Mouse (Mus musculus) lung, postnatal 10 days (tissue): Measurements from ENCODE around the gene Rffl.
"Not testable (repeated sequence)": the region's sequence is repeated elsewhere in the genome, so short reads cannot be mapped to it uniquely, and the experiment has no call there.

Experiments
- DNase-seq: peaks from one replicate; pipeline ENCODE4 v3.0.0; 2021

Rffl gene

GRCm38 (mm10) chr11:82844771-82845414, 26.1 kb downstream of the Rffl start:
- DNase-seq = no peak

- no peak for DNase-seq
These were observed 32.5 kb downstream of the Rffl start for GRCm38 (mm10) chr11:82838511-82838910.

- DNase-seq = no peak
These were observed 33.2 kb downstream of the Rffl start for GRCm38 (mm10) chr11:82837848-82838247.

- DNase-seq = no peak
These were observed 33.8 kb downstream of the Rffl start for GRCm38 (mm10) chr11:82837192-82837591.

GRCm38 (mm10) chr11:82835616-82836432, 35.2 kb downstream of the Rffl start:
- DNase-seq = no peak

- not testable (repeated sequence) for DNase-seq
These were observed 36.7 kb downstream of the Rffl start for GRCm38 (mm10) chr11:82834359-82834758.

- DNase-seq = no peak
These were observed 37.1 kb downstream of the Rffl start for GRCm38 (mm10) chr11:82833929-82834328.

- not testable (repeated sequence) for DNase-seq
These were observed 38.6 kb downstream of the Rffl start for GRCm38 (mm10) chr11:82832402-82832801.

- peak; percentile 29 for DNase-seq
These were observed 39.8 kb downstream of the Rffl start for GRCm38 (mm10) chr11:82831008-82831893.

GRCm38 (mm10) chr11:82826818-82827217, 44.2 kb downstream of the Rffl start:
- DNase-seq = no peak

GRCm38 (mm10) chr11:82820788-82821456, 50.1 kb downstream of the Rffl start:
- no peak for DNase-seq

- peak; percentile 74 for DNase-seq
These were observed 51.7 kb downstream of the Rffl start for GRCm38 (mm10) chr11:82819350-82819749.

- no peak for DNase-seq
These were observed 62.5 kb downstream of the Rffl start for GRCm38 (mm10) chr11:82808485-82808884.

- no peak for DNase-seq
These were observed 63.6 kb downstream of the Rffl start for GRCm38 (mm10) chr11:82807370-82807769.

- DNase-seq = no peak
These were observed 64.4 kb downstream of the Rffl start for GRCm38 (mm10) chr11:82806656-82807055.

GRCm38 (mm10) chr11:82783453-82783852, 87.6 kb downstream of the Rffl start:
- no peak for DNase-seq

- DNase-seq = no peak
These were observed 88.8 kb downstream of the Rffl start for GRCm38 (mm10) chr11:82782197-82782596.

GRCm38 (mm10) chr11:82780983-82781903, 89.8 kb downstream of the Rffl start, which contains the start of gene Lig3:
TSS of gene Lig3 (plus strand) at chr11:82781108.
- DNase-seq = peak; percentile 96

GRCm38 (mm10) chr11:82780134-82780533, 90.9 kb downstream of the Rffl start:
- DNase-seq = no peak

GRCm38 (mm10) chr11:82764438-82764924, 106.5 kb downstream of the Rffl start:
- no peak for DNase-seq

GRCm38 (mm10) chr11:82763742-82764437, 107.1 kb downstream of the Rffl start, which contains the start of the genes Cct6b and Zfp830:
TSS of gene Cct6b (minus strand) at chr11:82764321.
TSS of gene Zfp830 (plus strand) at chr11:82764345.
- peak; percentile 95 for DNase-seq
